Mouse (Mus musculus) spleen, postnatal 36 days (tissue): ENCODE measurements around the gene Nell2.
"Not testable (repeated sequence)": the region's sequence is repeated elsewhere in the genome, so short reads cannot be mapped to it uniquely, and the experiment has no call there.

ENCODE experiments used
- DNase-seq, 2 experiments: peaks; one replicate each; pipeline ENCODE4 v3.0.0; 2022; ENCODE audit warnings: low spot score in 2 of 2, mixed read lengths in 1 of 2

Nell2 gene

GRCm38 (mm10) chr15:95527948-95528861 lies at the start of gene Nell2:
TSS of gene Nell2 (minus strand) at chr15:95528559.
- no peak for DNase-seq

DNA sequence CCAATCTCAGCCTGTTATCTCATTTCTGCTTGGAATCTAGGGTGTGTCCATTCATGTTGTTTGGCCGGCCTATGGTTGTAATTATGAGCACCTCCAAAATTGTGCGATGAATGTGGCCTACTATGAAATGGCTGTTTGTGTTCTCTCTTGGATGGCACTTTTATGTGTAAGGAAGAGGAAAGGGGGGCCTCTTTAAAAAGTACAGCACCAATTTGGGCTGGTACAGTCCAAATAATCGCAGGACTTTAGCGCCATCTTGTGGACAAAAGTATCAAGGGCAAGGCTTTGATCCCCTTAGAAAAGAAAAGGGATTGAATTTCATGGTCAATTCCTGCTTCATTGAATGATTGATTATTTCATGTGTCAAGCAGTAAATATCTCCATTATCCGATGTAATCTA lies 46.3 kb upstream of the Nell2 start:
- DNase-seq, result no peak

GRCm38 (mm10) chr15:95569606-95570005 lies 41.2 kb upstream of the Nell2 start:
- no peak for DNase-seq

DNA sequence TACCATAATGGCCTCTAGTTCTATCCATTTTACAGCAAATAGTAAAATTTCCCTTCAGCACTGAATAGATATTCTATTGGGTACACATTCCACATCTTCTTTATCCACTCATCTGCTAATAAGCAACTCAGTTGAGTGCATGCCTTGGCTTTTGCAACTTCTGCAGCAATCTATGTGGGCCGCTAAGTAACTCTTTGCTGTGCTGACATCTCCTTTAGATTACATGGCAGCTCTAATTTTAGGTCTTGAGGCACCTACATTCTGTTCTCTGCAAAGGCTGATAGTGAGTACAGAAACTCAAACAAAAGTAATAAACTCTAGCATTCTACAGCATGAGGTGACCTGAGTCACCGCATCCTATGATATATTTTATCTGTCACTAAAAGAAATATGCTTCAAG lies 36.8 kb upstream of the Nell2 start:
- DNase-seq, result no peak

DNA sequence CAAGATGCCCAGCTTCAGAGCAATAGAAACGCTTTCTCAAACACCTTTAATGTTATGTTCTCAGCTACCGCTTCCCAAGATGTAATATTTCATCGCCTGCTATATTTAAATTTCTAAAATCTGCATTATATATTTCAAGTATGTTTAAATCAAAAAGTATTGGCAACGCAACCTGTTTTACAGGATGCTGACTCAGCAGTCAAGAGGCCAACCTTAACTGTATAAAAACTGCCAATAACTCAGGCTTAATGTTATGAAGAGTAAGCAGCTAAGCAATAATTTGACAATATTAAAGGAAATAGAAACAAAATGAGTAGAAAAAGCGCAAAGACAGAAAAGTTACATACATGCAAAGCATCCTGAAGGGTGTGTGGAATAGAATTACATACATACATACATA lies 32.9 kb upstream of the Nell2 start:
- DNase-seq, result no peak

DNA sequence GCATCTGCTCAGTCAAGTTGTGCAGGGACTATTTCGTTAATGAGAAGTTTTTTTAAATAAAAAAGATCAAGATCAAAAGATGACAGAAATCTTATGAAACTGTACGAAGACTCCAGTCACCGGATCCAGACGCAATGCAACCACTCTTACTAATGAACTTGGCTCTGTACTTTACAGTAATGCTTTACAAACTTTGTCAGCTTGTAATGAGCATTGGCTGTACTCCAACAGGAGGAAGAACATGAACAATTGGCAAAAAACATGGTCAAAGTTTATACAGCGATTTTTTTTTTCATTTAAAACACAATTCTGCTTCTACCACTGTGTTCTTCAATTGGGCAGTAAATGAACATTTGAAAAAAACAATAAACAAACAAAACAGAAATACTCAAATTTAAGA lies 21.7 kb upstream of the Nell2 start:
- DNase-seq, result no peak

- DNase-seq, result no peak
Observed at GRCm38 (mm10) chr15:95542632-95543031, 14.3 kb upstream of the Nell2 start.

GRCm38 (mm10) chr15:95536724-95537123 lies 8.4 kb upstream of the Nell2 start:
- no peak for DNase-seq

DNA sequence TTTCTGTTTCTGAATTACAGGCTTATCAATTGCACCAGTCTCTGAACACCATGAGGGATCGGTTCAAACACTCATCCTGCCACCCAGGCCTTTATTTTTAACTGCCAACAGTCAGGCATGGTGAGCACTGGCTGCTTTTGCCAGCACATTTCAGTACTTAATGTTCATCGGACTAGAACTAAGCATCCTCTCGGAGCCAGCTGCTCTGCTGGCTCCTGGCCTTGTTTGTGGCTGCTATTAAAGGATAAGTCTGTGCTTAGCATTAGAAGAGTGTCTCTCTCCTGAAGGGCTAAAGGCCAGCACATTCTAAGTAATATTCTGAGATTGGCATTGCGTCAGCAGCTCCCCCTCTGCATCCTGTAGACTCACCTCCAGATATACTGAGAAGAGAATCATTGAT lies 7.9 kb upstream of the Nell2 start:
- no peak for DNase-seq

- no peak for DNase-seq
Observed at GRCm38 (mm10) chr15:95534644-95535043, 6.3 kb upstream of the Nell2 start.

DNA sequence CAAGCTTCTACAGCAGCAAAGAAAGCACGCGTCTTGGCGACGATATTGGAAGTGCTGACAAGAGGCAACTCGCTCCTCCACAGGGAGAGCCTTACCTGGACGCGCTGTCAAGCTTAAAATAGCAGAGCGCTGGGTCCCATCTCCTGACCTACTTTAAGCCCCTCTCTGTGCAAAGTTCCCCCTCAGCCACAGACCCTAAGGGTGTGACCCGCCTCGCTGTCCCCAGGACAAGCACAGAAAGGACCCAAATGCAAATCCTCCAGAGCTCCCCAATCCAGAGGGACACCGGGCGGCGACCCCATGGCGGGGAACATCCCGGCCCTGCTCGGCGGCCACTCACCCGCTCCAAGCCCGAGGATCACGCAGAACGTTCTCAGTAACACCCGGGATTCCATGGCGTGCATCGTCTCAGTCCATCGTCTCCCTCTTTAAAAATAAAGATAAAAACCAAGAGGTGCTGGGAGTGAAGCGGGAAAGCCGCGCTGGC lies 855 bp downstream of the Nell2 start:
- no peak for DNase-seq

DNA sequence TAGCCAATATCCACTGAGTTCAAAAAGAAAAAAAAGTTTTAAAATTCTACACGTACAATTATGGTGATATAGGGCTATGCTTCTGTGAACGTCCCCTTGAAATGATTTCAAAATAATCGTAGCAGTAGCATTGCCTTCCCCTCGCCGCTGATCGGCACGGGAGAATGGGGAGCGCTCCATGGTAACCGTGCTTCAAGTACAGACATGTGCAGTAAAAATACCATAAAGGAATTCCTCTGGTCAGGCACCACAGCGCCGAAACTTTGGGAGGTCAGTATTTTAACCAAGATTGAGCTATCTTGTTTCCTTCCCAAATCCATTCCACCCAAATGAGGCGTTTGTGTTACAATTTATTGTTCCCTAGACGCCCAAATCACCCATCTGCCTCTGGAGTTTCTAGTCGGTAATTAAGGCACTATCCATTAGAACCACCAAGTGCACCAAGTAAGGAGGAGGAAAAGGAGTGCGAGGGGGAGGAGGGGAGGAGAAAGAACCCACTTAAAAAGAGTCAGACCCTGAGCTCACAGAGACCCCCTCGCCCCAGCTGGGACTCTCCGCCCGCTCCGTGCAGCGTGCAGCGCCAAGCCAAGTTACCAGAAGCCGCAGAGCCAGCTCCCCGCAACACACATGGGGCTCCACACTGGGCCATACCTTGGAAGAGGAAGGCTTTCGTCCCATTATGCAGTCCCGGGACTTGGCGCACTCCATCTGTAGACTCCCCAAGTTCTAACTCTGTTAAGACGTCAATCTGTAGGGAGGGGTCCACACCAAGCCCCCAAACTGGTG lies 1.5 kb downstream of the Nell2 start:
- DNase-seq, result no peak

DNA sequence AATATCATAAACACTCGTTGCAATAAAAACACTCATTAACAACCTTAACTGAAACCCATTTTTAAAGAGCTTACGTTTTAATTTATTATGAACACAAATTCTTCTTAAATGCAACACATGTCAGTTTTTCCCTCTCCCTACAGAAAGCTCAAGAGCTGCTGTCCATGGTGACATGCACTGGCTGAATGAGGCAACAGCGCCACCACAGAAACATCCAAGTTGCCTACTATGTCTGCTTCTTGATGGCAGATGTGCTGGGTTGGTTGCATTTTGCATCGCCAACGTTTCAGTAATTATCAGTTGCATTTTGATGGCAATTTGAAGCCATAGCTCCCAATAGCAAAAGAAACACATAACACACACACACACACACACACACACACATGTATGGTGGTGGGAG lies 2.4 kb downstream of the Nell2 start:
- DNase-seq, result no peak

GRCm38 (mm10) chr15:95518204-95518603 lies 10.2 kb downstream of the Nell2 start:
- DNase-seq, result no peak

DNA sequence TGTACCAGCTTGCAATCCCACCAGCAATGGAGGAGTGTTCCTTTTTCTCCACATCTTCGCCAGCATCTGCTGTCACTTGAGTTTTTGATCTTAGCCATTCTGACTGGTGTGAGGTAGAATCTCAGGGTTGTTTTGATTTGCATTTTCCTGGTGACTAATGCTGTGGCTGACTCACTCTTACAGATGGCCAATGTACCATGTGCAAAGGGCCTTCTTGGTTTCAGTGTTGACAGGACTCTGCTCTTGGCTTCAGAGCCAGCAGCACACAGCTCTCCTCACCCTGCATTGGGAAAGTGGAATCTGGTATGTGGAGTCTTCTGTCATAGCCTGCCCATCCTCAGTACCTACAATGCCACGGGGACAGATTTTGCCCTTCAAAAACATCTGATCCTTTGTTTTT lies 15.1 kb downstream of the Nell2 start:
- DNase-seq, result not testable (repeated sequence)

- DNase-seq, result no peak
Observed at GRCm38 (mm10) chr15:95495666-95496065, 32.7 kb downstream of the Nell2 start.

- no peak for DNase-seq
Observed at GRCm38 (mm10) chr15:95495193-95495592, 33.2 kb downstream of the Nell2 start.

- no peak for DNase-seq
Observed at GRCm38 (mm10) chr15:95492201-95492600, 36.2 kb downstream of the Nell2 start.

DNA sequence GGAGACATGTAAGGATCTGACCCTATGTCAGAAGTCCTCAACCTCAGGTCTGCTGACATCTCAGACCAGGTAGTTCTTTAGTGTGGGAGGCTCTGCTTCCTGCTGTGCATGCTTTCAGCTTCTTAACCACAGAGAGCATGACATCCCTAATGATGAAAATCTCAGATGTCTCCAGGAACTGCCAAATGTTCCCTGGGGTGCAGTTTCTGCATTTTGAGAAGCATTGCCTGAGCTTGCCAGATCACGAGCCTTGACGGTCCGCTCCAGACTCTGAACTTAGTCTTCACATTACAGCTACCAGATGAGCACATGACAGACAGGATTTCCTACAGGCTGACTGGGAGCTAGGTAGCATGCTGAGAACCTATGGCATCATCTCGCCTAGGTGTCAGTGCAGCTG lies 39.2 kb downstream of the Nell2 start:
- DNase-seq, result no peak

DNA sequence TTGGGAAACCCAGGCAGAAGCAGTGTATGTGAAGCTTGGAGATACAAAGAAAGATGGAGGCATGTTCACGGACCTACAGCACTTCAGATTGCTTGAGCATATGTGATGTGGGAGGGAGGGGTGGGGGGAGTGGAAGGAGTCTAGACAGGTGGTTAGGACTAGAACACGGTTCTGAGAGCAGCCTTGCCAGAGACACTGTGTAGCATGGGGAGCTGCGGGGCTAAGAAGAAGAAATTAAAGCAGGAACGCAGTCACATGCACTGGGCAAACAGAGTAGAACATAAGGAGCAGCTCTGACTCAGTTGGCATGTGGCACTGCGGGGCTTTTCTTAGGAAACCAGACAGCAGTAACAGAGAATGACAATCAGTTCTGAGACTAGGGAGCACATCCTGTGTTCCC lies 40.4 kb downstream of the Nell2 start:
- no peak for DNase-seq

DNA sequence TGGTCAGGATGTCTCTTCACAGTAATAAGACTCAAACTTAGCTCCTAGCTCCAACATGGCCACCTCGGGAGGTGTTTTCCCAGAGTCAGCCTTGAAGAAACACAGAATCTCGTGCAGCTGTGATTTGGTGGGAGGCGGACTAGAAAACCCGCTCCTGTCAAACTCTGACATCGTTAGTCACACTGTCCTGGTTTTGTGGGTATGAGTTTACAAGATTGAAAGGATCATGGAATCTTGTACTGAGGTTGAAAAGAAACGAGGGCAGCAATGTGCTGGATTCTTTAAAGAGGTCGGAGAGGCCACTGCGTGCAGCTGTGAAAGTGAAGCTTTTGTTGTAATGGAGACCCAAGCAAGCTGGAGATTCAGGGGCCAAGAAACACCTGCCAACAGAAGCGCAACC lies 46.4 kb downstream of the Nell2 start:
- DNase-seq, result no peak

- no peak for DNase-seq
Observed at GRCm38 (mm10) chr15:95481585-95481984, 46.8 kb downstream of the Nell2 start.

DNA sequence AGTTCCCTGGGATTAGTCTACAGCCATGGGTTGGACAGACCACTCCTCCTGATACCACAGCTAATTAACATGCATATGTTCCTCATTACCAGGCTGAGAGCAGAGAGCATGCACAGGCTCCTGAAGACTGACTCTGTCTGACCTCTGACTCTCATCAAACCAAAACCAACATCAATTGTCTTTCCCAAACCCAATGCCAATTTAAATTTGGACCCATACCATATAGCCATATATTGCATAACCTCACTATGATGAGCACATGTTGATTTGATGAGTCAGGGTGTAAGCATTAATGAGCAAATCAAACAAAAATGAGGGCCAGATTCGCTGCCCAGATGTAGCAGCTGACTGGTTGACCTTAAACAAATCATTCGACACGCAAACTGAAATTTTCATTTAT lies 51.9 kb downstream of the Nell2 start:
- no peak for DNase-seq
